Mouse (Mus musculus) erythroblast, embryonic 14.5 days (primary cell): ENCODE measurements around the gene Fam129b.

Source experiments
- GATA1 ChIP-seq: IDR thresholded peaks from 2 replicates; pipeline ENCODE4 v1.6.1; 2012; ENCODE audit warnings: low read length, inconsistent platforms, mixed read lengths
- TAL1 ChIP-seq: IDR thresholded peaks from 3 replicates; pipeline ENCODE4 v1.6.1; 2012; ENCODE audit warnings: low read length, inconsistent platforms, mixed read lengths

GRCm38 (mm10) chr2:32966184-32966688, 90.3 kb downstream of the Fam129b start:
- no peak for TF ChIP-seq GATA1
- no peak for TF ChIP-seq TAL1
